Mouse (Mus musculus) embryonic facial prominence, embryonic 15.5 days (tissue): ENCODE data around the gene Inca1. TPM values are rescaled to one million over a fixed set of nuclear protein-coding genes. Genes with fewer than 3 reads are reported as not detected.

ENCODE experiments used
- ATAC-seq: fragments of 200-750 bp; cut with Nextera tagmentation; 2 replicates; pipeline ENCODE4 v1.8.0; 2017; ENCODE audit warnings: low read depth, moderate TSS enrichment; ENCODE audit not compliant: insufficient number of reproducible peaks, low FRiP score, low TSS enrichment
- H3K27ac ChIP-seq: fragments of 300-500 bp; sonication (generic); replicated peaks from 2 replicates; pipeline ENCODE4 v1.5.1; 2015; ENCODE audit warnings: mild to moderate bottlenecking, inconsistent platforms
- H3K27me3 ChIP-seq: fragments of 300-500 bp; sonication (generic); 2 replicates; pipeline ENCODE4 v1.6.1; 2015; ENCODE audit warnings: inconsistent platforms
- H3K36me3 ChIP-seq: fragments of 300-500 bp; sonication (generic); 2 replicates; pipeline ENCODE4 v1.6.1; 2015; ENCODE audit warnings: mild to moderate bottlenecking, inconsistent platforms
- H3K4me1 ChIP-seq: fragments of 300-500 bp; sonication (generic); 2 replicates; pipeline ENCODE4 v1.6.1; 2015; ENCODE audit warnings: inconsistent platforms
- H3K4me2 ChIP-seq: fragments of 300-500 bp; sonication (generic); replicated peaks from 2 replicates; pipeline ENCODE4 v1.6.1; 2015; ENCODE audit warnings: mild to moderate bottlenecking, inconsistent platforms
- H3K4me3 ChIP-seq: fragments of 300-500 bp; sonication (generic); replicated peaks from 2 replicates; pipeline ENCODE4 v1.5.1; 2015; ENCODE audit warnings: mild to moderate bottlenecking, inconsistent platforms
- H3K9ac ChIP-seq: fragments of 300-500 bp; sonication (generic); 2 replicates; pipeline ENCODE4 v1.6.1; 2015; ENCODE audit warnings: inconsistent platforms
- H3K9me3 ChIP-seq: fragments of 300-500 bp; sonication (generic); replicated peaks from 2 replicates; pipeline ENCODE4 v1.6.1; 2016; ENCODE audit warnings: inconsistent platforms
- WGBS: fragments of 180-500 bp; shearing (Covaris S2); methylation state at CpG from one replicate; pipeline ENCODE4 v1.1.7; 2015; 5-methylcytosine and 5-hydroxymethylcytosine counted together
- polyA plus RNA-seq: library from polyadenylated mRNA; unstranded; fragments of >200 nt; fragmentation: Nextera tagmentation; extraction: Ambion mirVana; gene quantifications from 2 replicates; pipeline ENCODE4 v1.2.1, GENCODE M21; 2015

The Inca1 gene
- polyA plus RNA-seq, 1 experiment from 2014 or later = 1.6 TPM

- Histone ChIP-seq H3K27ac (peak overlapping the region; percentile 100), H3K27me3 (no peaks in the 10 kb centered on the region), H3K4me3 (peak overlapping the region; percentile 73), H3K9ac (peak overlapping the region; percentile 50), H3K4me2 (peak overlapping the region; percentile 86), H3K9me3 (no peaks in the 10 kb centered on the region), H3K36me3 (peaks cover 41% of the 10 kb centered on the region), H3K4me1 (peaks cover 36% of the 10 kb centered on the region)
- peak; percentile 63 for ATAC-seq
- under 1% methylated on average over 15 of the region's 15 CpGs for WGBS
Measured at GRCm38 (mm10) chr11:70668335-70668770, 31.6 kb downstream of the Inca1 start.

- WGBS = 44% methylated on average over 14 of the region's 14 CpGs
- peak overlapping the region; percentile 73 for H3K4me3 ChIP-seq
Measured at GRCm38 (mm10) chr11:70667271-70668150, 32.4 kb downstream of the Inca1 start.

DNA sequence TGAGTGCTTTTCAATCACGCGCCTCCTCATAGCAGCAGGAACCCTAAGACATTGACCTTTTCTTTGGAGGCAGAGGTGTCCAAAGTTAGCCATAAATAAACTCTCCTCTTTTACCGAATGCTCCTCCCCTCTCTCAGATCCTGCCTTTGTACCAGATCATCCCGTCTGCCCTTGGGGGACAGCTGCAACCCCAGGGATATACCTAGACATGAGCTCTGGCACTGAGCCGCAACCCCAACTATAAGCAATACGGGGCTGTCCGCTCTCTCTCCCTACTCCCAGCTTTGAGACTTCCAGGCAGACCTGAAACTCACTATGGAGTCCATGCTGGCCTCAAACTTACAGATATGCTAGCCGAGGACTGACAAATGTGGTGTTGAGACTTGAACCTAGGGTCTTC lies 33.3 kb downstream of the Inca1 start:
- Histone ChIP-seq H3K9ac (no peak overlapping the region), H3K4me3 (no peak overlapping the region), H3K4me1 (peaks cover 36% of the 10 kb centered on the region), H3K9me3 (no peaks in the 10 kb centered on the region), H3K36me3 (peaks cover 52% of the 10 kb centered on the region), H3K27me3 (no peaks in the 10 kb centered on the region), H3K4me2 (no peak overlapping the region), H3K27ac (no peak overlapping the region)
- ATAC-seq = no peak
- 91% methylated on average over 8 of the region's 8 CpGs for WGBS

More at GRCm38 (mm10) chr11:70667271-70668150, 32.4 kb downstream of the Inca1 start:
- H3K4me1 ChIP-seq = peaks cover 36% of the 10 kb centered on the region
- peak overlapping the region; percentile 100 for H3K27ac ChIP-seq
- no peaks in the 10 kb centered on the region for H3K27me3 ChIP-seq
- no peak for ATAC-seq
- H3K9me3 ChIP-seq = no peaks in the 10 kb centered on the region
- H3K9ac ChIP-seq = peak overlapping the region; percentile 50; the same call in 1 of the 2 replicates
- peak overlapping the region; percentile 86 for H3K4me2 ChIP-seq
- peaks cover 45% of the 10 kb centered on the region for H3K36me3 ChIP-seq

GRCm38 (mm10) chr11:70664741-70665140 lies 35.2 kb downstream of the Inca1 start:
- Histone ChIP-seq H3K4me3 (no peak overlapping the region), H3K36me3 (peaks cover 56% of the 10 kb centered on the region), H3K4me1 (peaks cover 18% of the 10 kb centered on the region), H3K9ac (no peak overlapping the region), H3K4me2 (no peak overlapping the region), H3K27me3 (no peaks in the 10 kb centered on the region), H3K27ac (no peak overlapping the region), H3K9me3 (no peaks in the 10 kb centered on the region)
- no peak for ATAC-seq
- 96% methylated on average over 9 of the region's 9 CpGs for WGBS

- Histone ChIP-seq H3K9me3 (no peaks in the 10 kb centered on the region), H3K4me2 (no peak overlapping the region), H3K27me3 (no peaks in the 10 kb centered on the region), H3K36me3 (peaks cover 56% of the 10 kb centered on the region), H3K4me1 (peaks cover 19% of the 10 kb centered on the region), H3K9ac (no peak overlapping the region), H3K4me3 (no peak overlapping the region), H3K27ac (no peak overlapping the region)
- WGBS = 86% methylated on average over 6 of the region's 6 CpGs
- no peak for ATAC-seq
Measured at GRCm38 (mm10) chr11:70663957-70664356, 36.0 kb downstream of the Inca1 start.

DNA sequence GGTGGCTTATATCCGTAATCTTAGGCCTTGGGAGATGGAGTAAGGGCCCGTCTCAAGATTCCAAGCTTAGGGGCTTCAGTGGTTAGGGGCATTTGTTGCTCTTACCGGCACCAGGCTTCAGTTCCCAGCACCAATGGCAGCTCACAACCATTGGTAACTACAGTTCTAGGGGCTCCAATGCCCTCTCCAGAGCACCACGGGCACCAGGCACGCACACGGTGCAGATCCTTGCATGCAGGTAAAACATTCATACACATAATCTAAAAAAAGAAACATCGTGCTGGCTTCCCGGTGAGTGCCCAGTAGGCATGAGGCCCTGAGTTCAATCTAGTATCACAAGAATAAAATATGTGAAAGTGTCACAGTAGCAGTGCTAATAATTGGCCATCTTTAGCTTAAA lies 36.9 kb downstream of the Inca1 start:
- H3K36me3 ChIP-seq = peaks cover 56% of the 10 kb centered on the region
- no peaks in the 10 kb centered on the region for H3K9me3 ChIP-seq
- WGBS = 91% methylated on average over 8 of the region's 8 CpGs
- no peak overlapping the region for H3K4me2 ChIP-seq
- H3K27me3 ChIP-seq = no peaks in the 10 kb centered on the region
- no peak for ATAC-seq
- H3K9ac ChIP-seq = no peak overlapping the region
- no peak overlapping the region for H3K4me3 ChIP-seq
- peaks cover 21% of the 10 kb centered on the region for H3K4me1 ChIP-seq
- H3K27ac ChIP-seq = no peak overlapping the region

GRCm38 (mm10) chr11:70660571-70660970 lies 39.4 kb downstream of the Inca1 start:
- WGBS = 84% methylated on average over 8 of the region's 8 CpGs

DNA sequence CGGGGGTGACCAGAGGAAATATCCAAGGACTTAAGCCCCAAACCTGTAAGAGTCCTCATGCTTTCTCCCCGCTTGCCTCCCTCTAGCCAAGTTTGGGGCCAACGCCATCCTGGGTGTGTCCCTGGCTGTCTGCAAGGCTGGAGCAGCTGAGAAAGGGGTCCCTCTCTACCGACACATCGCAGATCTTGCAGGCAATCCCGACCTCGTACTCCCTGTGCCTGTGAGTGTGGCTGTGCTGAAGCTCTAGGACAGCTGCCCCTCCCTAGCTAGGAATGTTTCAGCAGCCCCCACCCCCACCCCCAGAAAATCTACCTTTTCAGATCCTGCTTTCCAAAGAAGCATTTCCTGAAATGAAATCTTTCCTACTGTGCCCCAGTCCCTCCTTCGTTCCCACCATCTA lies 41.0 kb downstream of the Inca1 start:
- ATAC-seq = no peak

More at GRCm38 (mm10) chr11:70660571-70660970, 39.4 kb downstream of the Inca1 start:
- Histone ChIP-seq H3K4me3 (no peak overlapping the region), H3K4me2 (no peak overlapping the region), H3K36me3 (peaks cover 49% of the 10 kb centered on the region), H3K27me3 (no peaks in the 10 kb centered on the region), H3K9me3 (no peaks in the 10 kb centered on the region), H3K4me1 (peaks cover 31% of the 10 kb centered on the region), H3K9ac (no peak overlapping the region), H3K27ac (no peak overlapping the region)
- ATAC-seq = no peak

DNA sequence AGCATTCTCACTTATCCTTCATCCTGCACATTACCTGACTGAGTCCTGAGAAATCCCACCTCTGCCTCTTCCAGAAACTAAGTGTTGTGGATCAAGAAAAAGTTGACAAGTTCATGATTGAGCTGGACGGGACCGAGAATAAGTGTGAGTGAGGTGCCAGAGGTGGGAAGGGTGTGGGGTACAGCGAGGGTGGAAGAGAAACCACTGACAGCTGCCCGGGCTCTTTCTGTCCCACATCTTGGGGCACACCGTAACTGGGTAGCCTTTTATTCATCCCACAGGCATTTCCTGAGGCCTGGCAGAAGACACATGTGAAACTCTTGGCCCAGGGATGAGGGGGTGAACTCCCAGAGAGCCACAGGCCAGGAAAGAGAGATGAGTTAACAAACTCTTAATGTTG lies 41.4 kb downstream of the Inca1 start:
- Histone ChIP-seq H3K4me1 (peaks cover 32% of the 10 kb centered on the region), H3K27me3 (no peaks in the 10 kb centered on the region), H3K27ac (0 out of 2 replicates have a peak overlapping the region, but pooled peaks have one; percentile 0), H3K9me3 (no peaks in the 10 kb centered on the region), H3K36me3 (peaks cover 29% of the 10 kb centered on the region), H3K9ac (0 out of 2 replicates have a peak overlapping the region, but pooled peaks have one; percentile 1), H3K4me3 (no peak overlapping the region), H3K4me2 (0 out of 2 replicates have a peak overlapping the region, but pooled peaks have one; percentile 6)
- no peak for ATAC-seq
- 66% methylated on average over 5 of the region's 5 CpGs for WGBS

More for the DNA sequence above, 41.0 kb downstream of the Inca1 start:
- Histone ChIP-seq H3K4me1 (peaks cover 32% of the 10 kb centered on the region), H3K4me2 (no peak overlapping the region), H3K9ac (no peak overlapping the region), H3K36me3 (peaks cover 33% of the 10 kb centered on the region), H3K4me3 (no peak overlapping the region), H3K9me3 (no peaks in the 10 kb centered on the region), H3K27ac (0 out of 2 replicates have a peak overlapping the region, but pooled peaks have one; percentile 0), H3K27me3 (no peaks in the 10 kb centered on the region)
- 58% methylated on average over 8 of the region's 8 CpGs for WGBS

GRCm38 (mm10) chr11:70657991-70658390 lies 42.0 kb downstream of the Inca1 start:
- H3K4me3 ChIP-seq = peak overlapping the region; percentile 5; the same call in 1 of the 2 replicates
- peaks cover 24% of the 10 kb centered on the region for H3K36me3 ChIP-seq
- ATAC-seq = no peak
- H3K9me3 ChIP-seq = no peaks in the 10 kb centered on the region
- no peak overlapping the region for H3K9ac ChIP-seq
- no peak overlapping the region for H3K27ac ChIP-seq
- peaks cover 33% of the 10 kb centered on the region for H3K4me1 ChIP-seq
- peak overlapping the region; percentile 6; the same call in 1 of the 2 replicates for H3K4me2 ChIP-seq
- WGBS = 49% methylated on average over 9 of the region's 9 CpGs
- no peaks in the 10 kb centered on the region for H3K27me3 ChIP-seq

- Histone ChIP-seq H3K9ac (no peak overlapping the region), H3K4me1 (peaks cover 38% of the 10 kb centered on the region), H3K36me3 (peaks cover 21% of the 10 kb centered on the region), H3K27ac (peak overlapping the region; percentile 99; the same call in 1 of the 2 replicates), H3K4me3 (peak overlapping the region; percentile 5; the same call in 1 of the 2 replicates), H3K9me3 (no peaks in the 10 kb centered on the region), H3K27me3 (no peaks in the 10 kb centered on the region), H3K4me2 (no peak overlapping the region)
- no peak for ATAC-seq
- 46% methylated on average over 6 of the region's 6 CpGs for WGBS
Measured at GRCm38 (mm10) chr11:70657573-70657972, 42.4 kb downstream of the Inca1 start.
